Mouse (Mus musculus): ENCODE data around the gene Pth. TPM values are rescaled to one million over a fixed set of nuclear protein-coding genes. Genes with fewer than 3 reads are reported as not detected.
A peak's percentile ranks its signal among the peaks of the same experiment; 100 is the strongest.

Pth gene
- polyA plus RNA-seq (2015; fragmentation: Nextera tagmentation; extraction: Ambion mirVana) = 0.19 and 9.0 TPM in 2 replicates

DNA sequence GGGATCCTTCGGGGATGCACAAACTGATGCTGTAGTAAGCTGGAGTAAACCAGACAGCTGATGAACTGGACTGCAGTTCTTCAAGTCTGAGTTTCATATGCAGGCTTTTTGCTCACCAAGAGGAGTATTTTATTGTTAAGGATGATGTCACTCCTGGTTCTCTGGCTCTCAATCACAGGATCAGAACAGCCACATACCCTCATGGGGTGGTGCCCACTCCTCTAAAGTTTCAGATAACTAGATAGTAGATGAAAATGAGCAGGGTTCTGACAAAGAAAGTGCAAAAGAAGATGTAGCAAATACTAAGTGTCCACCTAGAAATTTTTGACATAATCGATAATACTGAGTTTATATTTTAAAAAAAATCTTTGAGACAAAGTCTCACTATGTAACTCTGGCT is at the start of gene Pth:
Gene Pth, minus strand, starts transcription at position 101 of the 400 bp plus-strand sequence.
- no peak within 1 kb of the TSS for H3K4me2 ChIP-seq
- ATAC-seq (replicated peaks; ENCODE audit: insufficient number of reproducible peaks, insufficient read depth, low FRiP score, low read depth) = no peak
- no peaks in the 10 kb centered on the region for H3K4me1 ChIP-seq (replicated peaks)
- no peak within 1 kb of the TSS for H3K27ac ChIP-seq
- no peaks in the 10 kb centered on the region for H3K36me3 ChIP-seq
- no peak within 1 kb of the TSS for H3K4me3 ChIP-seq
- no peak within 1 kb of the TSS for H3K9ac ChIP-seq
- 80% methylated on average over 2 of the region's 2 CpGs for WGBS
- H3K27me3 ChIP-seq = no peaks in the 10 kb centered on the region
- no peaks in the 10 kb centered on the region for H3K9me3 ChIP-seq (replicated peaks)

DNA sequence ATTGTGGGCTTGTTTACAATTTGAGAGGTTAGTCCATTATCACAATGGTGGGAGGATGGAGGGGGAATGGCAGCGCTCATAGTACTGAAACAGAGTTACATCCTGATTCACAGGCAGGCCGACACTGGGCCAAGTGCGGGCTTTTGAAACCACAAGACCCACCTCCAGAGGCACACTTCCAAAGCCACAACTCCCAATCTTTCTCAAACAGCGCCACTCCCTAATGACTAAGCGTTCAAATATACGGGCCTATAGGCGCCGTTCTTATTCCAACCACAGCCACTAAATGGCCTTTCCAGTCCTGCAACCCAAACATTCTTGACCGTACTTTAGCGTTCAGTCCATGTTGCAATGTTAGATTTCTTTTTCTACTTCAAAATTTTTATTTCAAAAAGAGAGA is 47.9 kb upstream of the Pth start:
- no peak for ATAC-seq (replicated peaks; ENCODE audit: insufficient number of reproducible peaks, insufficient read depth, low FRiP score, low read depth)
- WGBS = 75% methylated on average over 10 of the region's 10 CpGs

DNA sequence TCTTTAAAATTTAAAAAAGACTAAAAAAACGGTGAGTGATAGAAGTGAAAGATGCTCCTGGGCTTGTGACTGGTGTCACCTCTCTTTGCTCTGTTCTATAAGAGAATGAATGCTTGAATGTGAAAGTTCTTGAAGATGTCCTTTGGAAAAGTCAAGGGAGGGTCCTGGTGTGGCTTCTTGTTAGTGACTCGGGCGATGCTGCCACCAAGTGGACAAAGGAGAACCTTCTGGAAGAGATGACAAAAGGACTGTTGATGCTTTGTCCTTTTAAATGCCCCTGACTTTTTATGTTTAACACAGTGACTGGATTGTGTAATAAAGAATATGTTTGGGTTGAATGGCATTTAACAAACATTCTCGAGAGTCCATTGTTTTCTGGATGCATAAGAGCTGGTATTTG is 45.9 kb upstream of the Pth start:
- no peaks in the 10 kb centered on the region for H3K27me3 ChIP-seq
- no peak for ATAC-seq (replicated peaks; ENCODE audit: insufficient number of reproducible peaks, insufficient read depth, low FRiP score, low read depth)
- H3K36me3 ChIP-seq = no peaks in the 10 kb centered on the region
- H3K27ac ChIP-seq = no peak overlapping the region
- 11% methylated on average over 4 of the region's 4 CpGs for whole genome bisulfite sequencing
- no peak overlapping the region for H3K4me2 ChIP-seq
- H3K9ac ChIP-seq = no peak overlapping the region
- no peaks in the 10 kb centered on the region for H3K4me1 ChIP-seq (replicated peaks)
- no peak overlapping the region for H3K4me3 ChIP-seq
- H3K9me3 ChIP-seq (replicated peaks) = no peaks in the 10 kb centered on the region

More for the DNA sequence above, 47.9 kb upstream of the Pth start:
- Histone ChIP-seq H3K9me3 (replicated peaks) (no peaks in the 10 kb centered on the region), H3K27ac (no peak overlapping the region), H3K4me2 (no peak overlapping the region), H3K9ac (no peak overlapping the region), H3K4me1 (replicated peaks) (no peaks in the 10 kb centered on the region), H3K4me3 (no peak overlapping the region), H3K36me3 (no peaks in the 10 kb centered on the region), H3K27me3 (no peaks in the 10 kb centered on the region)

DNA sequence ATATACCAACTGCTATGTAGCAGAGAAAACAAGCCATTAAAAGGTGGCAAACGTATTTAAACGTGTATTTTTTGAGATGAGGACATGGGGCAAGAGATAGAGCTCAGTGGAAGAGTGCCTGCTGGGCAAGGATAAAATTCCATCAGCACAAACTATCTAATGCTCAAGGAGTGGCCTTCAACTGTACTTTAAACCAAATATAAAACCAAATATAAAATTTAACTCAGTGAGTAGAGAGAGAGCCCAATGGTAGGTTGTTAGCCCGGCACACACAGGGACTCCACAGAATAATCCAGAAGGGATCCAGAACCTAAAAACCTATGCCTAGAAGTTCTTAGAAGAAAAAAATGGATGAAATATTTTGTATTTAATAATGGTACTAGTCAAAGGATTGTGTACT is 45.1 kb upstream of the Pth start:
- H3K4me1 ChIP-seq (replicated peaks) = no peaks in the 10 kb centered on the region

DNA sequence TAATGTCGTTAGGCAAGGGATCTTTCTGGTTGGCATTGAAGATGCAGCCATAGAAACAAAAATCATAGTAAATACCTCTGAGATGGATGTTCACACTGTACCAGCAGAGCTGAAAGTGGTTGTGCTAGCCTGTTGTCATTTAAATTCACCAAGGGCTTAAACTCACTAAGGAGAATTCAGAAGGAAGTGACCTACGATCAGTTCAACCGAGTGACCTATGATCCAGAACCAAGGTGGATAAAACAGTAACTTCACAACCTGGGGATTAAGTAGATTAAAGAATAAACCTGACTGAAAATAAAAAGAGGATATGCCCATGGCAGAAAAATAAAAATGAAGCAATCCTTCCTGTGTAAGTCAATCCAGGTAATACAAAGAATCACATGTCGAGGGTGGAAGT is 44.5 kb upstream of the Pth start:
- Histone ChIP-seq H3K9ac (no peak overlapping the region), H3K36me3 (no peaks in the 10 kb centered on the region), H3K27ac (no peak overlapping the region), H3K27me3 (no peaks in the 10 kb centered on the region), H3K4me1 (replicated peaks) (no peaks in the 10 kb centered on the region), H3K4me2 (no peak overlapping the region), H3K4me3 (no peak overlapping the region), H3K9me3 (replicated peaks) (no peaks in the 10 kb centered on the region)
- no peak for ATAC-seq (replicated peaks; ENCODE audit: insufficient number of reproducible peaks, insufficient read depth, low FRiP score, low read depth)
- WGBS = 69% methylated on average over 4 of the region's 4 CpGs

More for the DNA sequence above, 45.1 kb upstream of the Pth start:
- no peaks in the 10 kb centered on the region for H3K36me3 ChIP-seq
- H3K9me3 ChIP-seq (replicated peaks) = no peaks in the 10 kb centered on the region
- no peak overlapping the region for H3K4me2 ChIP-seq
- no peaks in the 10 kb centered on the region for H3K27me3 ChIP-seq
- no peak for ATAC-seq (replicated peaks; ENCODE audit: insufficient number of reproducible peaks, insufficient read depth, low FRiP score, low read depth)
- no peak overlapping the region for H3K9ac ChIP-seq
- WGBS = 69% methylated on average over 3 of the region's 3 CpGs
- no peak overlapping the region for H3K4me3 ChIP-seq
- no peak overlapping the region for H3K27ac ChIP-seq

DNA sequence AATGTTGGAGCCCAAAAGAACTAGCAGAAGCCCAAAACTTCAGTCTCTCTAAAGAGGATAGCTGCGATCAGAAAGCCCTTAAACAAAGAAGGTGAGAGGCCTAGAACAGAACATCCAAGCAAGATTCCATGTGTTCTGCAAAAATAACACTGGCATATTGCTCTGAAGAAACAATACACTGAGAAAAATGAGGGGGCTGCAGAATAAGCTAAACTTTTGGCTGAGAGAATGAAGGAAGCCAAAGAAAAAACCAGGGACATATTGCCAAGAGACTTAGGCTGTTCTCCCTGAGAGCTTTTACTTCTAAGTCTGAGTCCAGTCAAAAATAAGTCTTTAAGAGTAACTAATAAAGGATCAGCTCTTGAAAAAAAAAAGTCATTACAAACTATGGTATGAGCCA is 32.4 kb upstream of the Pth start:
- no peak overlapping the region for H3K4me3 ChIP-seq
- no peaks in the 10 kb centered on the region for H3K36me3 ChIP-seq
- no peaks in the 10 kb centered on the region for H3K9me3 ChIP-seq (replicated peaks)
- no peaks in the 10 kb centered on the region for H3K27me3 ChIP-seq
- 100% methylated on average over 1 of the region's 1 CpGs for WGBS
- H3K27ac ChIP-seq = no peak overlapping the region
- no peak overlapping the region for H3K4me2 ChIP-seq
- ATAC-seq (replicated peaks; ENCODE audit: insufficient number of reproducible peaks, insufficient read depth, low FRiP score, low read depth) = no peak
- H3K9ac ChIP-seq = no peak overlapping the region
- H3K4me1 ChIP-seq (replicated peaks) = peaks cover 15% of the 10 kb centered on the region

GRCm38 (mm10) chr7:113419070-113419782 is 30.9 kb upstream of the Pth start:
- peak; percentile 80 for ATAC-seq (replicated peaks; ENCODE audit: insufficient number of reproducible peaks, insufficient read depth, low FRiP score, low read depth)

DNA sequence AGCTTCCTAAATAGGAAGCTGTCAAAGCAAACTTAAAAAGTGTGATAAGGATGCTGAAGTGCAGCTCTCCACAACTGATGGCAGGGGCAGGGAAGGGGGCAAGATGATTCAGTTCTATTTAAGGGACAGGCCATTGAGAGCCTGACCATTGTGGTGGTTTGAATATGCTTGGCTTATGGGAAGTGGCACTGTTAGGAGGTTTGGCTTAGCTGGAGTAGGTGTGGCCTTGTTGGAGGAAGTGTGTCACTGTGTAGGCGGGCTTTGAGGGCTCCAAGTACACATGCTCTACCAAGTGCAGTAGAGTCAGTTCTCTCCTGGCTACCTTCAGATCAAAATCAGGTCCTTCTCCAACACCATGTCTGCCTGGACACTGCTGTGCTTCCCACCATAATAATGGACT is 28.2 kb upstream of the Pth start:
- Histone ChIP-seq H3K4me1 (replicated peaks) (peaks cover 15% of the 10 kb centered on the region), H3K27me3 (no peaks in the 10 kb centered on the region), H3K4me2 (no peak overlapping the region), H3K27ac (no peak overlapping the region), H3K9me3 (replicated peaks) (no peaks in the 10 kb centered on the region), H3K9ac (no peak overlapping the region), H3K4me3 (no peak overlapping the region), H3K36me3 (no peaks in the 10 kb centered on the region)
- ATAC-seq (replicated peaks; ENCODE audit: insufficient number of reproducible peaks, insufficient read depth, low FRiP score, low read depth) = no peak
- 92% methylated on average over 1 of the region's 1 CpGs for WGBS

More at GRCm38 (mm10) chr7:113419070-113419782, 30.9 kb upstream of the Pth start:
- peak overlapping the region; percentile 37; the same call in 1 of the 2 replicates for H3K27ac ChIP-seq
- H3K9ac ChIP-seq = no peak overlapping the region
- no peaks in the 10 kb centered on the region for H3K36me3 ChIP-seq
- H3K9me3 ChIP-seq (replicated peaks) = no peaks in the 10 kb centered on the region
- H3K4me1 ChIP-seq (replicated peaks) = peaks cover 15% of the 10 kb centered on the region
- WGBS = under 1% methylated on average over 4 of the region's 4 CpGs
- peak overlapping the region; percentile 27 for H3K4me2 ChIP-seq
- no peaks in the 10 kb centered on the region for H3K27me3 ChIP-seq
- H3K4me3 ChIP-seq = no peak overlapping the region

DNA sequence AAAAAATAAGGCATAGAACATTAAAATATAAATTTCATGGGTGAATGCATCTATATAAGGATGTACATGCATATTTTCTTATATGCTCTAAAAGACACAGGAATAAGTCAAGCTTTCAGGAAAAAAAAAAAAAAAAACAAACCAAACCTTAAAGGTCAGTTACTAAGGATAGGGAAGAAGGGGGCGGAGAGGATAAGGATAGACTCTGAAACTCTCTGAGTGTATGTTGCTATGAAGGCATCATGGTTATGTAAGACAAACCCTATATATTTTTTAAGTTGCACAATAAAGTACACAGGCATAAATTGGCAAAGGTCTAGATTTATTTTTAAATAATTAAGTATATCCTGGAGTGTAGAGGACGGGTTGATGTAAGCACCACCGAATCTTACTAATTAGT is 26.9 kb upstream of the Pth start:
- Histone ChIP-seq H3K27ac (no peak overlapping the region), H3K27me3 (no peaks in the 10 kb centered on the region), H3K36me3 (no peaks in the 10 kb centered on the region), H3K9ac (no peak overlapping the region), H3K4me3 (no peak overlapping the region), H3K9me3 (replicated peaks) (no peaks in the 10 kb centered on the region), H3K4me2 (no peak overlapping the region), H3K4me1 (replicated peaks) (peaks cover 15% of the 10 kb centered on the region)
- no peak for ATAC-seq (replicated peaks; ENCODE audit: insufficient number of reproducible peaks, insufficient read depth, low FRiP score, low read depth)
- 86% methylated on average over 3 of the region's 3 CpGs for WGBS

DNA sequence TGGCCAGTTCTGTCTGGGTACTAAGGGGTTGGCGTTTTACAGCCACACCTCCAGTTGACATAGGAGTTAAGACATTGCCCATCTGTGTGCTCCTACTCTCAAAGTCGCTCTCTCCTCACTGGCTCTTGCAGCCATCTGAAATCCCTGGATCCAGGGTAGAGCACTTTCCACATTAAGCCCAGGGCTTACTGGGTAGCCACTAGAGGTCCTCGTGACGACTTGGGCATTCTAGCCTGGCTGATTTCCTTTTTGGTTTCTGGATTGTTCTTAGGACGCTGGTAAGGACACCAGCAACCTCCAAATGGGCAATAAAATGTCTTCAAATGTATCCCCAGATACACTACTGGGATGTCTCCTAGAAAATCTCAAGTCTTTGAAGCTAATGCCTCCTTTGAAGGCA is 20.3 kb upstream of the Pth start:
- ATAC-seq (replicated peaks; ENCODE audit: insufficient number of reproducible peaks, insufficient read depth, low FRiP score, low read depth) = no peak
- no peaks in the 10 kb centered on the region for H3K9me3 ChIP-seq (replicated peaks)
- no peaks in the 10 kb centered on the region for H3K36me3 ChIP-seq
- no peak overlapping the region for H3K4me3 ChIP-seq
- no peaks in the 10 kb centered on the region for H3K4me1 ChIP-seq (replicated peaks)
- H3K27ac ChIP-seq = no peak overlapping the region
- no peak overlapping the region for H3K4me2 ChIP-seq
- H3K9ac ChIP-seq = no peak overlapping the region
- 42% methylated on average over 5 of the region's 5 CpGs for WGBS
- no peaks in the 10 kb centered on the region for H3K27me3 ChIP-seq

DNA sequence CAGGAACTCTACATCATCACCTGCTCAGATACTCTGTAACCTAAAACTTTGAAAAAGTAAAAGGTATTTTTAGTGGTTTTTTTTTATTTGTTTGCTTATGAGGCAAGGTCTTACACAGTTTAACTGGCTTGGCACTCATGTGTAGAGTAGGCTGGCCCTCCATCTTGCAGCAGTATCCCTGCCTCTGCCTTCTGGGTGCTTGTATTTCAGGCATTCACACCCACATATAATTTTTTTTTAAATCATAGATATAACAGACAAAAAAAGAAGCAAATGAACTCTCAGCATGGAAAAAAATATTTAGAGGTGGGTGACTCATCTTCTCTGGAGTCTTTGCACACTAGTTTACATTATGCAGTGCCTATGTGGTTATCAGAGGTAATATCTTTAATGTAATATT is 9.7 kb upstream of the Pth start:
- Histone ChIP-seq H3K4me1 (replicated peaks) (no peaks in the 10 kb centered on the region), H3K36me3 (no peaks in the 10 kb centered on the region), H3K9ac (no peak overlapping the region), H3K27ac (no peak overlapping the region), H3K4me3 (no peak overlapping the region), H3K27me3 (no peaks in the 10 kb centered on the region), H3K9me3 (replicated peaks) (no peaks in the 10 kb centered on the region), H3K4me2 (no peak overlapping the region)
- no peak for ATAC-seq (replicated peaks; ENCODE audit: insufficient number of reproducible peaks, insufficient read depth, low FRiP score, low read depth)

DNA sequence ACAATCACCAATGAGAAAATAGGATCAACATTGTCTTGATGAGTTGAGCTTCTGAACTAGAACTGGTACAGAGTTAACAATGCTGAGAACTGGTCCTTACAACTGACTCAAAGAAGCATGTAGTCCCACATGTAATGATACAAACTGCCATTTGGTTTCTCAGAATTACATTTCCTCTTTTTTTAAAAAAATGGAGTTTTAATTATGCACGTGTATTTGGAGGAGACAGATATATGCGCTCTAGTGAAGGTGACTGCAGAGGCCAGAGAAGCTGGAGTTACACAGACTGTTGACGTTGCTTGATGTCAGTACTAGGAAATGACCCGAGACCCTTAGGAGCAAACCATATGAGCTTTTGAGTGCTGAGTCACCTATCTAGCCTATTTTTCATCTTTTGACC is 8.3 kb upstream of the Pth start:
- no peaks in the 10 kb centered on the region for H3K4me1 ChIP-seq (replicated peaks)
- H3K27ac ChIP-seq = no peak overlapping the region
- 79% methylated on average over 4 of the region's 4 CpGs for WGBS
- H3K9me3 ChIP-seq (replicated peaks) = no peaks in the 10 kb centered on the region
- H3K36me3 ChIP-seq = no peaks in the 10 kb centered on the region
- no peaks in the 10 kb centered on the region for H3K27me3 ChIP-seq
- no peak overlapping the region for H3K4me3 ChIP-seq
- ATAC-seq (replicated peaks; ENCODE audit: insufficient number of reproducible peaks, insufficient read depth, low FRiP score, low read depth) = no peak
- H3K4me2 ChIP-seq = no peak overlapping the region
- H3K9ac ChIP-seq = no peak overlapping the region

All from heart, embryonic 15.5 days (tissue).